Mouse (Mus musculus): Measurements from ENCODE around the gene Mapk8ip1. TPM values are rescaled to one million over a fixed set of nuclear protein-coding genes. Genes with fewer than 3 reads are reported as not detected.

Mapk8ip1 gene
- total RNA-seq, 2 experiments from 2014 or later = 3.0 to 3.9 TPM

GRCm38 (mm10) chr2:92395535-92395934 lies 5.5 kb downstream of the Mapk8ip1 start:
- intact Hi-C loops (cut with DNase I) = no loop called here

GRCm38 (mm10) chr2:92392318-92393264 lies 8.5 kb downstream of the Mapk8ip1 start:
- no peak for TF ChIP-seq CTCF (IDR thresholded peaks at IDR 0.05)
- H3K27ac ChIP-seq = peak overlapping the region; percentile 76
- DNase-seq = peak; percentile 58
- peak overlapping the region; percentile 66 for H3K4me3 ChIP-seq
- intact Hi-C loops (cut with DNase I) = no loop called here

More at GRCm38 (mm10) chr2:92395535-92395934, 5.5 kb downstream of the Mapk8ip1 start:
- no peak for DNase-seq
- TF ChIP-seq CTCF (IDR thresholded peaks at IDR 0.05) = no peak
- Histone ChIP-seq H3K27ac (no peak overlapping the region), H3K4me3 (no peak overlapping the region)

- Histone ChIP-seq H3K4me3 (peak overlapping the region; percentile 66), H3K27ac (peak overlapping the region; percentile 76)
- intact Hi-C loops (cut with DNase I) = no loop called here
Measured at GRCm38 (mm10) chr2:92391703-92392317, 9.3 kb downstream of the Mapk8ip1 start.

GRCm38 (mm10) chr2:92391116-92391515 lies 9.9 kb downstream of the Mapk8ip1 start:
- no peak for TF ChIP-seq CTCF (IDR thresholded peaks at IDR 0.05)
- no peak for DNase-seq
- intact Hi-C loops (cut with DNase I) = no loop called here
- H3K4me3 ChIP-seq = peak overlapping the region; percentile 66; the same call in 1 of the 2 replicates
- H3K27ac ChIP-seq = peak overlapping the region; percentile 76; the same call in 1 of the 2 replicates

More at GRCm38 (mm10) chr2:92391703-92392317, 9.3 kb downstream of the Mapk8ip1 start:
- no peak for DNase-seq
- no peak for TF ChIP-seq CTCF (IDR thresholded peaks at IDR 0.05)

GRCm38 (mm10) chr2:92390206-92390930 lies 10.7 kb downstream of the Mapk8ip1 start:
- intact Hi-C loops (cut with DNase I) = no loop called here
- DNase-seq = peak; percentile 67
- Histone ChIP-seq H3K27ac (peak overlapping the region; percentile 84; the same call in 1 of the 2 replicates), H3K4me3 (no peak overlapping the region; the same call in 1 of the 2 replicates)
- TF ChIP-seq CTCF (IDR thresholded peaks at IDR 0.05) = no peak

GRCm38 (mm10) chr2:92389645-92390044 lies 11.4 kb downstream of the Mapk8ip1 start:
- TF ChIP-seq CTCF (IDR thresholded peaks at IDR 0.05) = no peak
- Histone ChIP-seq H3K27ac (peak overlapping the region; percentile 84), H3K4me3 (peak overlapping the region; percentile 81)
- DNase-seq = no peak
- intact Hi-C loops (cut with DNase I) = no loop called here

- DNase-seq = peak; percentile 83
- Histone ChIP-seq H3K4me3 (peak overlapping the region; percentile 81), H3K27ac (peak overlapping the region; percentile 84)
- no peak for TF ChIP-seq CTCF (IDR thresholded peaks at IDR 0.05)
- intact Hi-C loops (cut with DNase I) = no loop called here
Measured at GRCm38 (mm10) chr2:92388891-92389641, 12.0 kb downstream of the Mapk8ip1 start.

- intact Hi-C loops (cut with DNase I) = no loop called here
- H3K27ac ChIP-seq = peak overlapping the region; percentile 84
- no peak for DNase-seq
- no peak for TF ChIP-seq CTCF (IDR thresholded peaks at IDR 0.05)
- H3K4me3 ChIP-seq = peak overlapping the region; percentile 16; the same call in 1 of the 2 replicates
Measured at GRCm38 (mm10) chr2:92388081-92388517, 13.0 kb downstream of the Mapk8ip1 start.

- intact Hi-C loops (cut with DNase I) = no loop called here
- H3K4me3 ChIP-seq = no peak overlapping the region
- no peak for TF ChIP-seq CTCF (IDR thresholded peaks at IDR 0.05)
- H3K27ac ChIP-seq = peak overlapping the region; percentile 84
- no peak for DNase-seq
Measured at GRCm38 (mm10) chr2:92387646-92388045, 13.4 kb downstream of the Mapk8ip1 start.

- intact Hi-C loops (cut with DNase I) = no loop called here
Measured at GRCm38 (mm10) chr2:92386821-92387570, 14.1 kb downstream of the Mapk8ip1 start.

More at GRCm38 (mm10) chr2:92386821-92387570, 14.1 kb downstream of the Mapk8ip1 start:
- Histone ChIP-seq H3K27ac (no peak overlapping the region), H3K4me3 (no peak overlapping the region)
- DNase-seq = no peak
- TF ChIP-seq CTCF (IDR thresholded peaks at IDR 0.05) = no peak

All from gastrocnemius, adult 2 months (tissue).